Mouse (Mus musculus): ENCODE data around the gene Arsk. TPM values are rescaled to one million over a fixed set of nuclear protein-coding genes. Genes with fewer than 3 reads are reported as not detected.
A peak's percentile ranks its signal among the peaks of the same experiment; 100 is the strongest.

Gene Arsk
- 8.8 and 10.5 TPM in 2 replicates for polyA plus RNA-seq (2014; fragmentation: Nextera tagmentation; extraction: Ambion mirVana)

DNA sequence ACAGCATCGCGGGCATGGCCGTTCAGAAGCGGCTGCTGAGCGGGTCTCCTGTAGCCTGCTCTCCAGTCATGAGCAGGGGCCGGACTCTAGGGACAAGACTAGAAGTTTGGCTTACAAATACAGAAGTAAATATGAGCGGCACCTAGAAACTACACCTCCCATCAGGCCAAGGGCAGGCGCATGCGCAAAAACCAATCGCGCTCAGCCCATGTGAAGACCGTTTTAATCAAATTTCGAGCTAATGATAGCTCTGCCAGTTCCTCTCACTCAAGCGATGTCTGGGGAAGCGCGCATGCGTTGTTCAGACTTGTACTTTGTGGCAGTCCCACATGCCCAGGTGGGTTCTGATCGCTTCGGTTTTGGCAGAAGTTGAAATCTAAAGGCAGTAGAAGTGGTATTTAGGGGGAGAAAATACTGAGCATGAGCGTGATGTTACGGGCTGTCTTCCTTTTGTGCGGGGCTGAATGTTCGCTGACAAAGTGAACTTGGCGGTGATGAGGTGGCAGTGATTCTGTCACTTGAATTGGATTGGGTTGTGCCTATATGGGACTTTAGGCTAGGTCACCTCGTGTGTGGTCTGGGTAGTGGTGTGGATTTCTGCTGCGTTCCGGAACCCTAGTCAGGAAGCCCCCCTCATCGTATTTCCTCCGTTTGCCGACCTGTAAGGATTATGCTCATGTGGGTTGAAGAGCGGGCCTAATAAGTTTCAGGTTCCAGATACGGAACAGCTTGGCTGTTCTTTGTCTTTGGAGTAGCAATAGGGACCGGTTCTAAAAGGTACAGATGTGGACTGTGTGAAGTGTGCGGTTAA, at the start of gene Arsk, which contains the start of gene Ttc37:
Gene Arsk (minus strand): TSS at position 168 of the 811 bp plus-strand sequence.
Gene Ttc37 (plus strand): TSS at position 242 of the 811 bp plus-strand sequence.
- Histone ChIP-seq H3K4me3 (ENCODE audit: low read length) (peak within 1 kb of the TSS; percentile 67), H3K36me3 (ENCODE audit: control insufficient read depth, insufficient read depth, low read length) (no peaks in the 10 kb centered on the region), H3K4me1 (ENCODE audit: control insufficient read depth, insufficient read depth, low read length) (peaks cover 3% of the 10 kb centered on the region; the same call in 1 of the 2 replicates), H3K27ac (ENCODE audit: low read depth, low read length) (peak within 1 kb of the TSS; percentile 78), H3K27me3 (ENCODE audit: control insufficient read depth, insufficient read depth, low read length) (no peaks in the 10 kb centered on the region), H3K9me3 (ENCODE audit: control insufficient read depth, low read length) (no peaks in the 10 kb centered on the region), H3K9ac (ENCODE audit: low read depth, low read length) (peak within 1 kb of the TSS; percentile 67), H3K4me2 (replicated peaks; ENCODE audit: low read depth, low read length) (peak within 1 kb of the TSS; percentile 56)
- WGBS = under 1% methylated on average over 34 of the region's 34 CpGs
- peak; percentile 97 for ATAC-seq (ENCODE audit: low FRiP score, low TSS enrichment)

DNA sequence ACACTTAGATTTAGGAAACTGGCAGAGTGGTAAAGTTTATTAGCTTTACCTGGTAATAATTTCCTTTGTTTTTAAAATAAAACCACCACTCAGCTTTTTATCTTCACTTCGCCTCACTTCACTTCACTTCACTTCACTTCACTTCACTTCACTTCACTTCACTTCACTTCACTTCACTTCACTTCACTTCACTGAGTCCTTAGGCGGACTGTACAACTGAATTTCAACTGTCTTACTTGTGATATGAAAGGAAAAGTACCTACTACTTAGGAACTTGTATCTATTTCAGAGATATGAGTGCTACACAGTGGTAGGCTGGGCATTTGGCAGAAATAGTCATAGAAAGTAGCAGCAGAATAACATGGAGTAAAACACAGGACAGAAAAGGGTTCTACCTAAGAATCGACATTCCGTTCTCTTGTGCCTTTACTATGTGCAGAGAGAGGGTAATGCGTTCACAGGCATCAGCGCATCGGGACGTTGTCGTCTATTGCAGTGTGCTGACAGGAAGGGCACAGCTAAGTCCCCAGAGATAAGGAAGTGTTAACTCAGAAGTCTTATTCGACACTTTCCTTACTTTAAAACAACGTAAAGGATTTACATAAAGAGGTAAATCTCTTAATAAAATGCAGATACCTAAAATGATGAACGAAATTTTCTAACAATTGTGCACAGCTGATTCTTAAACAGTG, 42.8 kb upstream of the Arsk start:
- WGBS = 67% methylated on average over 12 of the region's 12 CpGs
- Histone ChIP-seq H3K9me3 (ENCODE audit: control insufficient read depth, low read length) (no peaks in the 10 kb centered on the region), H3K27ac (ENCODE audit: low read depth, low read length) (no peak overlapping the region), H3K36me3 (ENCODE audit: control insufficient read depth, insufficient read depth, low read length) (peaks cover 44% of the 10 kb centered on the region), H3K4me2 (replicated peaks; ENCODE audit: low read depth, low read length) (no peak overlapping the region), H3K4me3 (ENCODE audit: low read length) (no peak overlapping the region), H3K27me3 (ENCODE audit: control insufficient read depth, insufficient read depth, low read length) (no peaks in the 10 kb centered on the region), H3K4me1 (ENCODE audit: control insufficient read depth, insufficient read depth, low read length) (no peaks in the 10 kb centered on the region), H3K9ac (ENCODE audit: low read depth, low read length) (no peak overlapping the region)
- ATAC-seq (ENCODE audit: low FRiP score, low TSS enrichment) = no peak

DNA sequence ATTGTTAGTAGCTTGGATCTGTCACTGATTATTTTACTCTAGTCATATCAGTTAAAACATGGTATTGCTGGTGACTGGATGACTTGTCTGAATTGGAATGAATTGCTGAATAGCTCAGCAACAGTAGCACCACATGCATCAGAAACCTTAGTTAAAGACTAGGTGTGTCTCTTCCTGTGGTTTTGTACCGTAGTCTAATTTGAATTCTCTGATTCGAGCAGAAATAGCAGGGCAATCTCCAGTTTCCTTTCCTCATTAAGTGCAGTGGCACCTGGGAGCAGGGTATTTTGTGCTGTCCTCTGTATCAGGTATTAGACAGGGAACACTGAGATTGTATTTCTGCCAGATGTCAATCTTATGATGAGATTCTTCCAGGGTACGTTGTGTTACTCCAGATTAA, 40.4 kb upstream of the Arsk start:
- Histone ChIP-seq H3K9ac (ENCODE audit: low read depth, low read length) (no peak overlapping the region), H3K4me2 (replicated peaks; ENCODE audit: low read depth, low read length) (no peak overlapping the region), H3K4me3 (ENCODE audit: low read length) (no peak overlapping the region), H3K27ac (ENCODE audit: low read depth, low read length) (no peak overlapping the region), H3K27me3 (ENCODE audit: control insufficient read depth, insufficient read depth, low read length) (no peaks in the 10 kb centered on the region), H3K9me3 (ENCODE audit: control insufficient read depth, low read length) (no peaks in the 10 kb centered on the region), H3K4me1 (ENCODE audit: control insufficient read depth, insufficient read depth, low read length) (no peaks in the 10 kb centered on the region), H3K36me3 (ENCODE audit: control insufficient read depth, insufficient read depth, low read length) (peaks cover 52% of the 10 kb centered on the region)
- WGBS = 88% methylated on average over 3 of the region's 3 CpGs
- no peak for ATAC-seq (ENCODE audit: low FRiP score, low TSS enrichment)

DNA sequence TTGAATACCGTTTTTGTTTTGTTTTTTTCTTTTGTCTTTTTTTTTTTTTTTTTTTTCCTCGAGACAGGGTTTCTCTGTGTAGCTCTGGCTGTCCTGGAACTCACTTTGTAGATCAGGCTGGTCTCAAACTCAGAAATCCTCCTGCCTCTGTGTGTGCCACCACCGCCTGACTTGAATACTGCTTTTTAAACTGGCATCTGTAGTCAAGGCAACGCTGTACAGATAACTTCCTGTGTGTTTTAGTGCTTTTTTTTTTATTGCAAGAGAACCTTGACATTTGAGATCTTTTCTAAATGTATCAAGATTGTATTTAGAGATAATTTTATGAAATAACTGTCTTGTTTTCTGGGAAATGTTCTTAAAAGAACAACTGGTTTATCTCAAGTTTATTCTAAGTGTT, 34.0 kb upstream of the Arsk start:
- 84% methylated on average over 4 of the region's 4 CpGs for WGBS
- H3K4me1 ChIP-seq (ENCODE audit: control insufficient read depth, insufficient read depth, low read length) = no peaks in the 10 kb centered on the region
- H3K9ac ChIP-seq (ENCODE audit: low read depth, low read length) = no peak overlapping the region
- H3K4me3 ChIP-seq (ENCODE audit: low read length) = no peak overlapping the region
- ATAC-seq (ENCODE audit: low FRiP score, low TSS enrichment) = no peak
- H3K27ac ChIP-seq (ENCODE audit: low read depth, low read length) = no peak overlapping the region
- H3K27me3 ChIP-seq (ENCODE audit: control insufficient read depth, insufficient read depth, low read length) = no peaks in the 10 kb centered on the region
- H3K36me3 ChIP-seq (ENCODE audit: control insufficient read depth, insufficient read depth, low read length) = peaks cover 63% of the 10 kb centered on the region
- no peaks in the 10 kb centered on the region for H3K9me3 ChIP-seq (ENCODE audit: control insufficient read depth, low read length)
- no peak overlapping the region for H3K4me2 ChIP-seq (replicated peaks; ENCODE audit: low read depth, low read length)

DNA sequence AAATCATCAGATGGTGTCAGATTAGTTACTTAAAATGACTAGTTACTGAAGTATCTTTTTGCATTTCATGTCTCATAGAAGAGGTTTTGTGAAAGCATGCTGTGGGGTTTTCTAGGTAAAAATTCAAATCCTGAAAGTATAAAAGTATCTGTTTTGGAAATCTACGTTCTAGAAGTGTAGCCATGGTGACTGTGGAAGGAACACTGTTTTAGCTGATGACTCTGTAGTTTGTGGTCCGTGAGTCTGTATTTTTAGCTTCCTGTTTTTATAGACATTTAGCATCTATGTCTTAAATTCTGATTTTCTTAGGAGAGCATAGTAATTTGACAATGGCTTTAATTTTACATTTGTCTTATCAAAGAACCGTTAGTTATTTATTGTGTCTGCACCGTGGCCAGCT, 30.3 kb upstream of the Arsk start:
- Histone ChIP-seq H3K4me2 (replicated peaks; ENCODE audit: low read depth, low read length) (no peak overlapping the region), H3K9me3 (ENCODE audit: control insufficient read depth, low read length) (no peaks in the 10 kb centered on the region), H3K27me3 (ENCODE audit: control insufficient read depth, insufficient read depth, low read length) (no peaks in the 10 kb centered on the region), H3K27ac (ENCODE audit: low read depth, low read length) (no peak overlapping the region), H3K4me1 (ENCODE audit: control insufficient read depth, insufficient read depth, low read length) (no peaks in the 10 kb centered on the region), H3K4me3 (ENCODE audit: low read length) (no peak overlapping the region), H3K9ac (ENCODE audit: low read depth, low read length) (no peak overlapping the region), H3K36me3 (ENCODE audit: control insufficient read depth, insufficient read depth, low read length) (peaks cover 70% of the 10 kb centered on the region)
- WGBS = 92% methylated on average over 4 of the region's 4 CpGs
- no peak for ATAC-seq (ENCODE audit: low FRiP score, low TSS enrichment)

DNA sequence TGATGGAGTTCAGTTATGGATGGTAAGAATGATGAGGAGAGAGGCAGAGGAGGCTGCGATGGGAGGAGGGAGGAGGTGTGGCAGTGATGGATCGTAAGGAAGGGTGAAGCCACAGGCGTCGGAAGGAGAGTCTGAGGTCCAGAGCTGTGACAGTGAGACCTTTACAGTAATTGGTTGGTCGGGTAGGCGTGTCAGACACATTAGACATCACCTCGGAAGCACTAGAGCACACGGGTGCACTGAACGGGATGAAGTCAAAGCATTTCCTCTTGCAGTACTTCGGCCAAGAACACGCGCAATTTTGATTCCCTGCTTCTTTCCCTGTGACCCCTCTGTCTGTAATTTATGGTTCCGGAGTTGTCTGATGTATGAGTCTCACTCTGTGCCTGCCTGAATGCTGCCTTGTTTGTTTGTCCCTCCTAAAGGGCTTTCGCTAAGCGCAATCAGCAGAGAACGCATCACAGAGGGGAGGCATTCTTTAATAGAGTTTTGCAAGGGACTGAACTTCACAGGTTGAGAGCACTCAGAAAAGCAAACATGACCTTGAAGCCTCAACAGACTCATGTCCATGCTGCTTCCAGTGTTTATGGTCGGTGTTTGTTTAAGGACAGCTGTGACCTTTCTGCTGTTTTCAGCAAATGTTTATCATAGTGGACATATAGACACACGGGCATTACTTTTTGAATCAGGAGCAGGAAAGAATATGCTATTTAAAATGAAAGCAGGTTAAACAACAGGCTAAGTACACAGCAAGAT, 10.8 kb upstream of the Arsk start:
- H3K27ac ChIP-seq (ENCODE audit: low read depth, low read length) = no peak overlapping the region
- no peak overlapping the region for H3K9ac ChIP-seq (ENCODE audit: low read depth, low read length)
- no peak overlapping the region for H3K4me3 ChIP-seq (ENCODE audit: low read length)
- no peak overlapping the region for H3K4me2 ChIP-seq (replicated peaks; ENCODE audit: low read depth, low read length)
- ATAC-seq (ENCODE audit: low FRiP score, low TSS enrichment) = no peak
- H3K9me3 ChIP-seq (ENCODE audit: control insufficient read depth, low read length) = no peaks in the 10 kb centered on the region
- 81% methylated on average over 18 of the region's 18 CpGs for WGBS
- no peaks in the 10 kb centered on the region for H3K27me3 ChIP-seq (ENCODE audit: control insufficient read depth, insufficient read depth, low read length)
- H3K36me3 ChIP-seq (ENCODE audit: control insufficient read depth, insufficient read depth, low read length) = peaks cover 47% of the 10 kb centered on the region
- no peaks in the 10 kb centered on the region for H3K4me1 ChIP-seq (ENCODE audit: control insufficient read depth, insufficient read depth, low read length)

DNA sequence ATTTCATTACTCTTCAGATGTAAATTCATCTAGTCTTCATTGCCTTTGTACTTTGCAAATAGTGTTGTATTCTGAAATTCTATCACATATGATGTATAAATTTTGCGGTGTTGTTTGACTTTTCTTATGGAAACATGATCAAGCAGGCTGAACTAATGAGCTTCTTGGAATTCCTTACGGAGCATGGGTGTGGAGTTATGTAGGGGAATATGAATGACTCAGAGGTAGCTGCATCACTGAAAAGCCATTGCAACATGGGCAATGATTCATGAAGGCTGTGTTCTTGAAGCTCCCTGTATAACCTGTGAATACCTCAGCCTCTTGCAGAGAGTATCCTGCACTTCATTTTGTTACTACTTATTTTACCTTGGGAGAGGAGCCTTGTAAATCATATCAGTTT, 3.5 kb upstream of the Arsk start:
- H3K9ac ChIP-seq (ENCODE audit: low read depth, low read length) = no peak overlapping the region
- no peaks in the 10 kb centered on the region for H3K9me3 ChIP-seq (ENCODE audit: control insufficient read depth, low read length)
- H3K36me3 ChIP-seq (ENCODE audit: control insufficient read depth, insufficient read depth, low read length) = peaks cover 5% of the 10 kb centered on the region; the same call in 1 of the 2 replicates
- no peaks in the 10 kb centered on the region for H3K27me3 ChIP-seq (ENCODE audit: control insufficient read depth, insufficient read depth, low read length)
- no peak overlapping the region for H3K4me3 ChIP-seq (ENCODE audit: low read length)
- H3K4me2 ChIP-seq (replicated peaks; ENCODE audit: low read depth, low read length) = no peak overlapping the region
- H3K27ac ChIP-seq (ENCODE audit: low read depth, low read length) = no peak overlapping the region
- peaks cover 3% of the 10 kb centered on the region; the same call in 1 of the 2 replicates for H3K4me1 ChIP-seq (ENCODE audit: control insufficient read depth, insufficient read depth, low read length)
- ATAC-seq (ENCODE audit: low FRiP score, low TSS enrichment) = no peak
- WGBS = 84% methylated on average over 2 of the region's 2 CpGs

DNA sequence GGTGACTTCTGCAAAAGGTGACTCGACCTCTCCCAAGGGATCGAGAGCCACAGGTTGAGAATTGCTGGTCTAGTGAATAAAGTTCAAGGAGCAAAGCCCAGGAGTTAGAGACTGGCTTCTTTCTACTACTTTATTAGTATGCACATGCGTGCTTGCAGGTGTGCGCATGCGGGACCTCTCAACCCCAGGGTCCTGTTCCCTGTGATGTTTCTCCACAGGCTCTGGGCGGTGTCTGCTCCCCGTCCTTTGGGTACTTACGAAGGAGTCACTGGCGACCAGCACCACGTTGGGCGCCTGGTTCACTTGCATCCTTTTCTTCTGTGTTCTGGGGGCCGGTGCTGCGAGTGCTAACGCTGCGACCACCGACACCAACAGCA, 356 bp downstream of the Arsk start:
- 3% methylated on average over 16 of the region's 16 CpGs for WGBS
- peak overlapping the region; percentile 78 for H3K27ac ChIP-seq (ENCODE audit: low read depth, low read length)

More for the DNA sequence above, 356 bp downstream of the Arsk start:
- Histone ChIP-seq H3K4me2 (replicated peaks; ENCODE audit: low read depth, low read length) (peak overlapping the region; percentile 44), H3K4me3 (ENCODE audit: low read length) (peak overlapping the region; percentile 67), H3K9me3 (ENCODE audit: control insufficient read depth, low read length) (no peaks in the 10 kb centered on the region), H3K9ac (ENCODE audit: low read depth, low read length) (peak overlapping the region; percentile 57), H3K27me3 (ENCODE audit: control insufficient read depth, insufficient read depth, low read length) (no peaks in the 10 kb centered on the region), H3K4me1 (ENCODE audit: control insufficient read depth, insufficient read depth, low read length) (peaks cover 3% of the 10 kb centered on the region; the same call in 1 of the 2 replicates), H3K36me3 (ENCODE audit: control insufficient read depth, insufficient read depth, low read length) (no peaks in the 10 kb centered on the region)
- peak; percentile 81 for ATAC-seq (ENCODE audit: low FRiP score, low TSS enrichment)

All from kidney, embryonic 14.5 days (tissue).